Mouse (Mus musculus) heart, adult 2 months (tissue): Measurements from ENCODE around the gene Lyl1. TPM values are rescaled to one million over a fixed set of nuclear protein-coding genes. Genes with fewer than 3 reads are reported as not detected.

Source experiments
- DNase-seq, 2 experiments: peaks; one replicate each; pipeline ENCODE4 v3.0.0; 2021
- H3K27ac ChIP-seq: fragments of 200-600 bp; 2 replicates; pipeline ENCODE4 v1.8.1; 2022
- H3K27me3 ChIP-seq: fragments of 200-500 bp; 2 replicates; pipeline ENCODE4 v1.6.1; 2012; ENCODE audit warnings: mild to moderate bottlenecking, low read length, inconsistent platforms, mixed read lengths; ENCODE audit not compliant: control insufficient read depth, insufficient read depth
- H3K36me3 ChIP-seq: fragments of 200-500 bp; 2 replicates; pipeline ENCODE4 v1.6.1; 2012; ENCODE audit warnings: low read length, inconsistent platforms; ENCODE audit not compliant: control insufficient read depth, insufficient read depth
- H3K4me1 ChIP-seq: fragments of 200-500 bp; 2 replicates; pipeline ENCODE4 v1.6.1; 2011; ENCODE audit warnings: low read length; ENCODE audit not compliant: control insufficient read depth, insufficient read depth
- H3K4me3 ChIP-seq: fragments of 200-600 bp; 2 replicates; pipeline ENCODE4 v1.8.1; 2022
- H3K79me2 ChIP-seq: fragments of 200-500 bp; replicated peaks from 2 replicates; pipeline ENCODE4 v1.6.1; 2012; ENCODE audit warnings: mild to moderate bottlenecking, inconsistent platforms, low read length, moderate library complexity, mixed read lengths; ENCODE audit not compliant: control insufficient read depth, insufficient read depth
- H3K9ac ChIP-seq: fragments of 200-500 bp; 2 replicates; pipeline ENCODE4 v1.6.1; 2012; ENCODE audit warnings: low read depth, mild to moderate bottlenecking, control low read depth, inconsistent platforms, low read length, mixed read lengths
- CTCF ChIP-seq: fragments of 200-600 bp; IDR thresholded peaks from 2 replicates; pipeline ENCODE4 v1.8.1; 2022; ENCODE audit warnings: antibody characterized with exemption, mild to moderate bottlenecking, moderate library complexity
- EP300 ChIP-seq: fragments of 200-500 bp; IDR thresholded peaks from 2 replicates; pipeline ENCODE4 v1.6.1; 2011; ENCODE audit warnings: low read depth, low read length, control low read depth; ENCODE audit not compliant: insufficient read depth
- POLR2A ChIP-seq: fragments of 200-500 bp; IDR thresholded peaks from 2 replicates; pipeline ENCODE4 v1.6.1; 2011; ENCODE audit warnings: mild to moderate bottlenecking, low read depth, low read length, control low read depth; ENCODE audit not compliant: insufficient read depth
- WGBS: fragments of 180-500 bp; shearing (Covaris S2); methylation state at CpG from one replicate; pipeline ENCODE4 v1.1.7; 2018; 5-methylcytosine and 5-hydroxymethylcytosine counted together
- intact Hi-C: fragments of 180-260 bp; cut with DNase I; formaldehyde crosslinking; loops from one replicate; pipeline ENCODE4 v1.15.1; 2025
- polyA plus RNA-seq: library from polyadenylated mRNA; depleted of rRNA; stranded (reverse); fragments of >200 nt; gene quantifications from 2 replicates; pipeline ENCODE4 v1.2.3, GENCODE M21; 2012
- total RNA-seq, 2 experiments: library from RNA; stranded (reverse); gene quantifications; 2 replicates each; pipeline ENCODE4 v1.2.3; 2021

Lyl1 gene
- total and polyA plus RNA-seq, 3 experiments = 3.0 to 7.7 (median 3.7) TPM

DNA sequence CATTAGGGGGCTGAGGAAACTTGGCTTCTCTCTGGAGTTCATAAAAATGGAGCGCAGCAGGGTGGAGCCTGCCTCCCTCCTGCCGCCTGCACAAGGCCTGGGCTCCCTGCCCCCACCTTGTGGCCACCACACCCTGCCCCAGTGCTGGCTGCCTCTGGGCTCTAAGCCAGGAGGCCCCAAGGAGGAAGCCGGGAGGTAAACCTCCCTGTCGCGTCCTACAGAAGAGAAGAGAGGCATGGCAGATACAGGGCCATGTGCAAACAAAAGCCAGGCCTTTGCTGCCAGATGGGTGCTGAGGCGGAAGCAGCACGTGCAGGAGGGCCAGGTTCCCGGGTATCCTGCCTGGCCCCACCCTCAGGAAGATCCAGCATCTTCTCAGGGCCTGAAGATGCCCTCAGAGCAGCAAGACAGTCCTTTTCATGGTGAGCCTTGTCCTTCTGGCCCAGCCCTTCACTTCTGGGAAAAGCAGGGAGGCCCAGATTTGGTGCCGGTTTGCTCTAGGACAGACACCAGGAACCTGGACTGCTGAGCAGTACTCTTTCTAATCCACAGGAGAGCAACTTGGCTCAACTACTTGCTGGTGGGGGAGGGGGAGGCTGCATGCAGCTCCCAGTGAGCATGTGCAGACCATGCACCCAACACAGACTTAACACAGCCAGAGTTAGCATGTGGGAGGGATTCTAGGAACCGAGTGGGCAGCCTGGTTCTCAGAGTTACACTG is 21.8 kb downstream of the Lyl1 start, which contains the start of gene G430095P16Rik:
TSS of gene G430095P16Rik (plus strand) at position 158 of the 721 bp plus-strand sequence.
- no peaks in the 10 kb centered on the region for H3K79me2 ChIP-seq
- H3K4me3 ChIP-seq = no peak within 1 kb of the TSS
- peaks cover 18% of the 10 kb centered on the region for H3K36me3 ChIP-seq
- peak; percentile 85 to 90 for DNase-seq
- H3K27me3 ChIP-seq = no peaks in the 10 kb centered on the region
- H3K9ac ChIP-seq = peak within 1 kb of the TSS; percentile 41
- WGBS = 5% methylated on average over 10 of the region's 10 CpGs
- H3K4me1 ChIP-seq = peaks cover 42% of the 10 kb centered on the region
- TF ChIP-seq EP300 (peak; percentile 38; the same call in 1 of the 2 replicates), POLR2A (no peak), CTCF (peak; percentile 51)
- intact Hi-C loops = no loop called here
- H3K27ac ChIP-seq = peak within 1 kb of the TSS; percentile 62

GRCm38 (mm10) chr8:84723571-84723900 is 22.3 kb downstream of the Lyl1 start:
- no peak overlapping the region for H3K4me3 ChIP-seq
- no peak for TF ChIP-seq EP300
- no peak for TF ChIP-seq CTCF
- TF ChIP-seq POLR2A = no peak
- no peaks in the 10 kb centered on the region for H3K27me3 ChIP-seq
- no peaks in the 10 kb centered on the region for H3K79me2 ChIP-seq
- peaks cover 41% of the 10 kb centered on the region for H3K4me1 ChIP-seq
- 33% methylated on average over 7 of the region's 7 CpGs for WGBS
- H3K27ac ChIP-seq = peak overlapping the region; percentile 62
- peak overlapping the region; percentile 15; the same call in 1 of the 2 replicates for H3K9ac ChIP-seq
- intact Hi-C loops = no loop called here
- H3K36me3 ChIP-seq = peaks cover 17% of the 10 kb centered on the region
- DNase-seq = no peak

DNA sequence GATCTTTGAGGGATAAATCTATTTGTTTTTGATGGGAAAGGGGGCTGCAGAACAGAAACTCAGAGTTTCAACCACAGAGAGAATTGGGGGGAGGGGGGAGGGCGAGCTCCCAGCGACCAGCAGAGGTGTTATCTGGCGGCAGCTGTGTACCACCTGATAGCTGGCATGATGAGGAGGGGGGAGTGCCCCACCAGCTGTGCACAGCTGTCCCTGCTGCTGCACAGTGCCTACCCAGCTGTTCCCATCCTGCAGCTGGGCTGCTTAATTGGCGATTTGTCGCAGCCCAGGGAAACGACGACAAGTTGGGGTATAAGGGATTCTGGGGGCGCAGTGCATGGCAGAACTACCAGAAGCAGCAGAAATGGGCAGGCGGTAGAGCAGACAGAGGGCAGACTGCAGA is 23.4 kb downstream of the Lyl1 start:
- no peaks in the 10 kb centered on the region for H3K79me2 ChIP-seq
- H3K4me1 ChIP-seq = peaks cover 38% of the 10 kb centered on the region
- peak overlapping the region; percentile 87 for H3K27ac ChIP-seq
- WGBS = 69% methylated on average over 9 of the region's 9 CpGs
- no peak for DNase-seq
- H3K9ac ChIP-seq = 0 out of 2 replicates have a peak overlapping the region, but pooled peaks have one; percentile 21
- peaks cover 16% of the 10 kb centered on the region for H3K36me3 ChIP-seq
- H3K4me3 ChIP-seq = no peak overlapping the region
- no peaks in the 10 kb centered on the region for H3K27me3 ChIP-seq
- TF ChIP-seq CTCF (no peak), EP300 (0 out of 2 replicates have a peak, but pooled peaks have one; percentile 13)
- intact Hi-C loops = no loop called here

DNA sequence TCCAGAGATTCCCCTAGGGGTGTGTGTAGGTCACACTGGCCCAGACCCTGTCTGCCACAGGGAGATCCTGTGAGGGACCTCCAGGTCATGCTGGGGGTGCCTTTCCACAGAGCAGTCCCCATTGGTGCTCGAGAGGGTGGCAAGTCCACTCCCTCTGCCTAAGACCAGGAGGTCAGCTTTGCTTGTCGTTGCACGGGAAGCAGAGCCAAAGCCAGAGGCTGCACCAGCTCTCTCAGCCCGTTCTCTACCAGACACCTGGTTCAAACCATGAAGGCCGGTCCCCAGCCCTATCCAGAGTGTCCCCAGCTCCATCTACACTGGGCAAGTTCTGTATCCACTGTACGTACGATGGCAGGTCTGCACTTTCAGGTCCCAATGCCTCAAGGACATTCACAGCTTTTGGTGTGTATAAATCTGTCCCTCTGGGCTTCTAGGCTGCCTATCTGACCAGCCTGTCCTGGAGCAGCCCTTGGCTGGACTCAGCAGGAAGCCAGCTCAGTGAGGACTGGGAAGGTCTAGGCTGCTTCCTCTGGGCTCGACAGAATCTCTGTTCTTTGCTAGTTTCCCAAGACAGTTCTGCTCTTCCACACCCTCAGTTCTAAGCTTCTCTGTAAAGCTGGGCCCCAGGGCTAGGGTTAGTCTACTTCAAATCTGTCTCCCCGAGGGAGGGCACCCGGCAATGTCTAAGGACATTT is 24.1 kb downstream of the Lyl1 start:
- H3K27ac ChIP-seq = peak overlapping the region; percentile 87
- intact Hi-C loops = no loop called here
- TF ChIP-seq POLR2A (no peak), CTCF (no peak), EP300 (no peak)
- no peak for DNase-seq
- no peak overlapping the region for H3K4me3 ChIP-seq
- no peaks in the 10 kb centered on the region for H3K79me2 ChIP-seq
- H3K9ac ChIP-seq = peak overlapping the region; percentile 11
- H3K4me1 ChIP-seq = peaks cover 43% of the 10 kb centered on the region
- peaks cover 16% of the 10 kb centered on the region for H3K36me3 ChIP-seq
- no peaks in the 10 kb centered on the region for H3K27me3 ChIP-seq
- WGBS = 29% methylated on average over 10 of the region's 10 CpGs

- DNase-seq = peak in 1 of 2 experiments; percentile 73
- peaks cover 16% of the 10 kb centered on the region for H3K36me3 ChIP-seq
- H3K27me3 ChIP-seq = no peaks in the 10 kb centered on the region
- intact Hi-C loops = loop anchor here (2.0 kb wide), 1 partner anchor 17 kb away; no protein-coding TSS in a partner anchor
- peak overlapping the region; percentile 87 for H3K27ac ChIP-seq
- no peak overlapping the region for H3K9ac ChIP-seq
- no peak overlapping the region for H3K4me3 ChIP-seq
- peaks cover 46% of the 10 kb centered on the region for H3K4me1 ChIP-seq
- WGBS = 8% methylated on average over 3 of the region's 3 CpGs
- no peaks in the 10 kb centered on the region for H3K79me2 ChIP-seq
- TF ChIP-seq CTCF (peak; percentile 77), POLR2A (no peak), EP300 (no peak)
Observed at GRCm38 (mm10) chr8:84725941-84726259, 24.6 kb downstream of the Lyl1 start.

- no peaks in the 10 kb centered on the region for H3K27me3 ChIP-seq
- H3K4me1 ChIP-seq = peaks cover 59% of the 10 kb centered on the region
- intact Hi-C loops = no loop called here
- no peak for DNase-seq
- no peak overlapping the region for H3K4me3 ChIP-seq
- WGBS = 81% methylated on average over 3 of the region's 3 CpGs
- TF ChIP-seq CTCF (no peak), EP300 (no peak), POLR2A (no peak)
- no peaks in the 10 kb centered on the region for H3K79me2 ChIP-seq
- peak overlapping the region; percentile 85 for H3K27ac ChIP-seq
- no peak overlapping the region for H3K9ac ChIP-seq
- peaks cover 20% of the 10 kb centered on the region for H3K36me3 ChIP-seq
Observed at GRCm38 (mm10) chr8:84728474-84728873, 27.2 kb downstream of the Lyl1 start.
